Mouse (Mus musculus) activated CD4-positive, CD25-positive, alpha-beta regulatory T cell (primary cell): ENCODE results near the gene Zcchc2. TPM values are rescaled to one million over a fixed set of nuclear protein-coding genes. Genes with fewer than 3 reads are reported as not detected.

Experiments
- polyA plus RNA-seq, 2 experiments: library from polyadenylated mRNA; unstranded; fragments of 100-300 nt; shearing (Covaris generic); gene quantifications; one replicate each; pipeline ENCODE4 v1.2.1; 2017

The Zcchc2 gene
- polyA plus RNA-seq, result 10 to 100 TPM; 13.5 to 21.6 TPM

DNA sequence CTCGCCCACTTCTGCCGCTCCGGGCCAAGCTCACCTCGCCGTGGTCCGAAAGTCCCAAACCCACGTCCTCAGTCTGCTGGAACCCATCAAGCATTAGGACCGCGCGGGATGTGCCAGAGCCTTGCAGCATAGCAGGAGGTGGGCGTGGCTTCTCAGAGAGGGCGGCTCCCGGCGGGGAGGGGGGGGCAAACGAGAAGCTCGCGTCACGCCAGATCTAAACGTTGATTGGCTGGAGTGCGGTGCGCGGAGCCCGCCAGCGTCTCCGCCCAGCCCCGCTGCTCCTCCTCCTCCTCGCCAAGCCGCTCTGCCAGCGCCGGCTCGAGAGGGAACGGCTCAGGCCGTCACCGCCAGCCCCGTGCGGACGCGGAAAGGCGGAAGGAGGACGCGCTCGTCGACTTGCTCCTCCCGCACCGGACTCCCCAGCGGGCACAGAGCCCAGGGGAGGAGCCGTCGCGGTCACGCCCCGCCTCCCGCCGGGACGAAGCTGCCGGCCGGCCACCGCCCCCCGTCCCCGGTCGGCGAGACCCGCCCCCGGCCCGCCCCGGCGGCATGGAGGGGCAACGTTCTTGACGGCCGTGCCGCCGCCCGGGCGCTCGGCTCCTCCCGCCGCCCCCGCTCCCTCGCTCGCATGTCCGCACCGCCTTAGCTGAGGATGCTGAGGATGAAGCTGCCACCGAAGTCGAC lies at the start of gene Zcchc2:
Gene Zcchc2 (plus strand): TSS at position 269 of the 684 bp plus-strand sequence.

Other genes starting within 250 kb of the Zcchc2 start
- under 1 TPM; 0.11 to 0.33 TPM for gene Tnfrsf11a, start 209.7 kb upstream of the Zcchc2 start, polyA plus RNA-seq
- 10 to 100 TPM in 1 of 2 experiments, 1 to 10 TPM in 1; 3.2 to 19.7 TPM for gene Phlpp1, start 181.3 kb downstream of the Zcchc2 start, polyA plus RNA-seq